Mouse (Mus musculus) yolk sac, embryonic 10.5 days (tissue): ENCODE results near the gene Lrrc2.
A peak's percentile ranks its signal among the peaks of the same experiment; 100 is the strongest.

Experiments
- DNase-seq: peaks from one replicate; pipeline ENCODE4 v3.0.0-alpha.2; 2017; ENCODE audit warnings: low spot score

The Lrrc2 gene

DNA sequence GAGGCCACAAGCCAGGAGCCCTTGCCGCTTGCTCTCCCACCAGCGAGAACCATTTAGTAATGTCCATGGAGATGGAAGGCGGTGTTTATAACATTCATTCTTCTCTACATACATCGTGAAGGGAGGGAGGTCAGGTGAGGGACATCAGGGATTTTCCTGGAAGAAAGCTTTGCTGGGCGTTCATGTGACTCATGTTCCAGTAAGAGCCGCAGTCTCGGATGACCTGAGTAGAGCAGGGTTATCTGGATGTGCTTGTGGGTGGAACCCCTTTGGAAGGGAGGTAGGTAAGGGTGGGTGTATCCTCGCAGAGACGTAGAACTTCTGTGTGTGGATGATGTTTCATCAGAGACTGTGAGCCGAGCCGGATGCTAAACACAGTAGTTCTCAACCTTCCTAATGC lies at the start of gene Lrrc2:
Gene Lrrc2 (plus strand): TSS at position 149 of the 400 bp plus-strand sequence.
- peak; percentile 29 for DNase-seq

GRCm38 (mm10) chr9:110902271-110902670 lies 49.1 kb upstream of the Lrrc2 start:
- no peak for DNase-seq

DNA sequence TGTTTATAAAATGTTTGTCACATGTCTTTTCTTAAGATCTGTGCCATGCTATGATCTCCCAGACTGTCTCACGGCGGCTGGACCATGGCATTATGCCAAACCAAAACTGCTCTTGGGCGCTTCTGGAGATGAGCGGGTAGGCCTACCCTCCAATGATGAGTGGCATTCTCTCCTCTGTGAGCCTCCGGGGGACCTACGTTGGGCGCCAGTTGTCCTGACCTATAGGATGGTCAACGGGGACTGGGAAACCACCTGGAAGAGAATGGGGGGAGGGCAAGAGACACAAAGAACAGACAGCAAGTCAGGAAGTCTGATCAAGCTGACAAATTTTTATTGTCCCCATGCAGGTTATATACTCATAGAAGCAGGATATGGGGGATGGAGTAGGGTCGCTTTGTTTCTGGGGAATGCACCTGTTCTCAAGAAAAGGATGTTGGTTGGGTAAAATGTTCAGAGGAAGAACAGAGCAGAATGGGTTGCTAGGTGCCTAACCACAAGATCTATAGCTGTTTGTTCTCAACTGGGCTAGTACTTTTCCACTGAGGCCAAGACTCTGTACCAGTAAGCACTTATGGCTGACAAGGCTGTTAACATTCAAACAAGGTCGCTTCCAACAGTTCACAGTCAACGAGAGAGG lies 44.0 kb upstream of the Lrrc2 start:
- no peak for DNase-seq

- no peak for DNase-seq
Measured at GRCm38 (mm10) chr9:110907838-110908630, 43.3 kb upstream of the Lrrc2 start.

- DNase-seq, result no peak
Measured at GRCm38 (mm10) chr9:110908631-110909016, 42.7 kb upstream of the Lrrc2 start.

- no peak for DNase-seq
Measured at GRCm38 (mm10) chr9:110909371-110909967, 41.9 kb upstream of the Lrrc2 start.

- no peak for DNase-seq
Measured at GRCm38 (mm10) chr9:110914631-110915236, 36.6 kb upstream of the Lrrc2 start.

DNA sequence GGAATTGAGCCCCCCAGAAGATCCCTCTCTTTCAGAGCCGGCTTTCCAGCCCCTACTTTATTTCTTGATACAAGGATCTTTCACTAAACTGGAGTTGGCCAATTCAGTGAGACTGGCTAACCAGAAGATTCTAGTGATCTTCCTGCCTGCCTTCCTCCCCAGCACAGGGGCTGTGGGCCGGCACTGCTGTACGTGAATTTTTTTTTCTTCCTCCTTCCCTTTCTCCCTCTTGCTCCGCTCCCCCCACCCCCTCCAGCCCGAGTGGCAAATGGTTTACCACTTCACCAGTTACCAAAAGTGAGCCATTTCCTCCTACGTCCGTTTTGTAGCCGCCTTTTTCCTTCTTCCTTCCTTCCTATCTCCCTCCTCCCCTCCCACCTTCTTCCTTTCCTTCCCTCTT lies 35.9 kb upstream of the Lrrc2 start:
- DNase-seq, result no peak

GRCm38 (mm10) chr9:110916786-110917185 lies 34.6 kb upstream of the Lrrc2 start, which contains the start of gene Fam240a:
Fam240a (minus strand) TSS chr9:110916861.
- no peak for DNase-seq

DNA sequence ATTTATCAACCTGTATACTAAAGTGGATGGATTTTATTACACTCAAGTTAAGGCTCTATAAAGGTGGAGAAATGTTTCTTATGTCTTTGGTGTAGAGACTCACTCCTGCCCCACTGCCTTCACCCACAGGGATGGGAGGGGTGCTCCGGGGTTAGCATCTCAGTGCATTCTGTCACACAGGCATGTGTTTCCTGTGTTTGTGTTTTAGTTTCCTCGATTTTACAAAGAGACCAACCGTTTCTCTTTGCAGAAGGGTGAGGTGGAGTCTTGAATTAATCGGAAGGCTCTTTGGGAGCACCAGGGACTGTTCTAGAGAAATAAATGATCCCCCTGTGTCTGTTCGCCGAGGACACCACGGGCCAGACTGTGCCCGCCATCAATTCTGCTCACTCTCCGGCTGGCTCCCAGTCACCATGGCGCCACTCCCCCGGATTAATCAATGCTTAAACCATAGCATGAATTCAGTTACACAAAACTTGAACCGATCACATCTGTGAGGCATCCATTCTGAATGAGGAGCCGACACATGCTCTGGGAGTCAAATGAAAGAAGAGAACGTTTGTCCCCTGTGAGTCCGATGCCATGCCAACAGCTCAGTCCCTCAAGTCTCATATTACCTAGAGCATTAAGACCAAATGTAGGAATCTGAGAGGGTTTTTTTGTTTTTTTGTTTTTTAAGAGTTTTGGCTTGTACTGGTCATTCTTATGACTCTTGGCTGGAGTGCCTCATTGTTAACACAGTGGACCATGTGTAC lies 30.5 kb upstream of the Lrrc2 start:
- no peak for DNase-seq

- DNase-seq, result peak; percentile 45
Measured at GRCm38 (mm10) chr9:110922759-110923158, 28.6 kb upstream of the Lrrc2 start.

- DNase-seq, result no peak
Measured at GRCm38 (mm10) chr9:110931573-110931972, 19.8 kb upstream of the Lrrc2 start.

DNA sequence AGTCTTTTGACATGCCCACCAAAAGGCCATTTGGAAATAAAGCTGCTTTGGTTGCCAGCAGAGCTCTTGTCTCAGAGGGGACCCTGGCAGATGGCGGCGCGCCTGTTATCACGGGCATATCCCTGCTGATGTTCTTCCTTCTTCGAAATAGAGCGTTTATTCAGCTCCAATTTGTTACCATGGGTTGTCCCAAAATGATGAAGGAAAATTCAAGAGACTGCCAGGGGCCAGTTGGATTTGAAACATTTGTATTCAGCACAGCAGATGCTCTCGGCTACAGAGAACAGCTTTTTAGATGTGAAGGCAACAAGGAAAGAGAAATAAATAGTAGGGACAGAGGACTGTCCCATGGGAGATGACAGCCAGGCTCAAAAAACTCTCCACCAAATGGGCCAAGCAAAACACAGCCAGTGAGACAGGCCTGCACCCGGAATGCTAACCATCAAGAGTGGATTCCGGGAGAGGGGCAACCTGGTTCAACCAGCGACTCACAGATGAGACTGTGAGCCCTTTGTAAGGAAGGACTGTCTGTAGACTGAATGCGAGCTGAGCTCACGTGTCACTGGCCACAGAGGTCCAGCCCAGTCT lies 17.4 kb upstream of the Lrrc2 start:
- no peak for DNase-seq

DNA sequence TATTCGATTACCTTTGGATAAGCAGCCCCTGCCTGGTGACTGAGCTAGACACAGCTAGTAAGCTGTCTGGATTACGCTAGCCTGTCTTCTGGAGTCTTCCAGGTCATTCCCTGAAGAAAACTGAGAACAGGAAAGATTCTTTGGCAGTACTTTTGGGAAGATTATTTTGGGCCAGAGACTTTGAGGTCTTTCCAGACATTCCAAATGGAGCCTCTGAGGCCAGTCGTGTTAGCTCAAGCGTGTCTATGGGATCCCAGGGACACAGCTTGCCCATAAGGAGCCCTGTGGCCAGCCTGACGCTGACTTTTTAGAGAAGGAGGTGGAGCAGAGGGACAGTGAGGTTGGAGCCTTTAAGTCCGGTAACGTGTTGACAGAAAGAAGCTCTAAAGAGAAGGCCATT lies 15.4 kb upstream of the Lrrc2 start:
- DNase-seq, result no peak

GRCm38 (mm10) chr9:110937506-110938490 lies 13.5 kb upstream of the Lrrc2 start:
- DNase-seq, result peak; percentile 38

DNA sequence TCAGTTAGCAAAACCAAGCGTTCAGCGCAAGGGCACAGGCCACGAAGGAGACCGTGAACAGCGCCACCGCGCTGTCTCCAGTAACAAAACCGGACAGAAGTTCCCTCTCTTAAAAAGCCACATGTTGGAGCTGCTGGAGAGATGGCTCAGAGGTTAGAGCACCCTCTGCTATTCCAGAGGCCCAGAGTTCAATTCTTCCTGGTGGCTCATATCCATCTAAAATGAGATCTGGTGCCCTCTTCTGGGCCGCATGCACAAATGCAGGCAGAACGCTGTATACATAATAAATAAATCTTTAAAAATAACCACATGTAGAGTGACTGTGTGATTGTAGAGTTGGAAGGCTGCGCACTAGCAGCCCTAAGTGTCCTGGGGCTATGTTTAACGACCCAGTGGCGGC lies 7.1 kb upstream of the Lrrc2 start:
- DNase-seq, result no peak

DNA sequence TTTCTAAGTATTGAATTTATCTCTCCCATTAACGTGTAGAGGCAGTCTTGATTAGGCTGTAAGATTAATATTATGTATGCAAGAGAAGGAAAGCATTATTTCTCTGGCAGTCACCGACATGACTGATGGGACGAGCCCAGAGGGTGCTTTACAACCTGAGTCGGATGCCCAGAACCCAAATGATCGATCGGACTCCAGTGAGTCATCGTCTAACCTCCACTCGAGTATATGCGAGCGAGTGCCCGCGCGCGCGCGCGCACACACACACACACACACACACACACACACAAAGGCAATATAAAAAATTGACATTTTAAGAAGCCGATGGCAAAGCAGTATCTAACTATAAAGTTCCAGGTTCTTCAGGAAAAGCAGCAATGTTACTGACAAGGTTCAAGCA lies 6.0 kb upstream of the Lrrc2 start:
- no peak for DNase-seq

GRCm38 (mm10) chr9:110945926-110946325 lies 5.4 kb upstream of the Lrrc2 start, which contains the start of gene Tdgf1:
Tdgf1 (minus strand) TSS chr9:110946158.
- DNase-seq, result no peak

DNA sequence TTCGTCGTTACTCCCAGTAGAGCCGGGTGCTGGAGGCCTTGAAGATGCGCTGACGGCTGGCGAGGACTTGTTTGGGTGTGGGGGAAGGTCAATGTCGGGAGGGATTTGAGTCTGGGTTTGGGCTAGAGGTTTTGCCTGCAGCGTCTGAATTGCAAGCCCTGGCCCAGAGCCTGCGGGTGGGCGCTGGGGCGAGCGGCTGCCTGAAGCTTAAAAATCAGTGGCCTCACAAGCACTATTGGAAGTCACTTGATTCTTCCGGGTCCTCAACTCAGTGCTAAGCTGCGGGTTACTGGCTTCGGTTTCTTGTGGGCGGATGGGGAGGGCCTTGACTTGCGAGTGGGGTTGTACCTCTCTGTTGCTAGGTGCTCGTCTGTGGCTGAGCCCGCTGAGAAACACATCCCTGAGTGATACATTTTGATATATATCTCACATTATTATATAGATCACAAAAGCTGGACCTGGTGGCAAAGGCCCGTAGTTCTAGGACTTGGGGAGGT lies 4.7 kb upstream of the Lrrc2 start:
- DNase-seq, result no peak

- DNase-seq, result no peak
Measured at GRCm38 (mm10) chr9:110947261-110947661, 4.1 kb upstream of the Lrrc2 start.
